Mouse (Mus musculus) limb, embryonic 14.5 days (tissue): ENCODE measurements at regions not wholly inside any gene's neighbourhood (a gene's known extent, or its start where the extent isn't known, plus 50 kb on each side); places are given as distances from the start of the nearest gene placed in this dataset.

Experiments
- ATAC-seq: fragments of 200-750 bp; cut with Nextera tagmentation; 2 replicates; pipeline ENCODE4 v1.8.0; 2017; ENCODE audit warnings: low read depth, moderate number of reproducible peaks, moderate TSS enrichment; ENCODE audit not compliant: low FRiP score
- DNase-seq: peaks from one replicate; pipeline ENCODE4 v3.0.0-alpha.2; 2015; ENCODE audit warnings: low spot score
- H3K27ac ChIP-seq: fragments of 300-500 bp; sonication (generic); replicated peaks from 2 replicates; pipeline ENCODE4 v1.5.1; 2014; ENCODE audit warnings: low read depth, mild to moderate bottlenecking, low read length, moderate library complexity, mixed read lengths
- H3K27me3 ChIP-seq: fragments of 300-500 bp; sonication (generic); 2 replicates; pipeline ENCODE4 v1.6.1; 2014; ENCODE audit warnings: low read length, mixed read lengths; ENCODE audit not compliant: control insufficient read depth, insufficient read depth
- H3K36me3 ChIP-seq: fragments of 300-500 bp; sonication (generic); 2 replicates; pipeline ENCODE4 v1.6.1; 2014; ENCODE audit warnings: mild to moderate bottlenecking, low read length, moderate library complexity, mixed read lengths; ENCODE audit not compliant: control insufficient read depth, insufficient read depth
- H3K4me1 ChIP-seq: fragments of 300-500 bp; sonication (generic); 2 replicates; pipeline ENCODE4 v1.6.1; 2014; ENCODE audit warnings: antibody characterized with exemption, low read length, mixed read lengths; ENCODE audit not compliant: control insufficient read depth, insufficient read depth
- H3K4me2 ChIP-seq: fragments of 300-500 bp; sonication (generic); replicated peaks from 2 replicates; pipeline ENCODE4 v1.6.1; 2014; ENCODE audit warnings: low read depth, mild to moderate bottlenecking, low read length, moderate library complexity; ENCODE audit not compliant: severe bottlenecking
- H3K4me3 ChIP-seq: fragments of 300-500 bp; sonication (generic); replicated peaks from 2 replicates; pipeline ENCODE4 v1.5.1; 2014; ENCODE audit warnings: low read length
- H3K9ac ChIP-seq: fragments of 300-500 bp; sonication (generic); 2 replicates; pipeline ENCODE4 v1.6.1; 2014; ENCODE audit warnings: mild to moderate bottlenecking, low read depth, low read length, moderate library complexity; ENCODE audit not compliant: severe bottlenecking
- H3K9me3 ChIP-seq: fragments of 300-500 bp; sonication (generic); 2 replicates; pipeline ENCODE4 v1.6.1; 2016; ENCODE audit warnings: low read length; ENCODE audit not compliant: control insufficient read depth
- POLR2A ChIP-seq: fragments of 200-500 bp; IDR thresholded peaks from 2 replicates; pipeline ENCODE4 v1.8.0; 2012; ENCODE audit warnings: inconsistent platforms, mild to moderate bottlenecking, moderate library complexity, borderline replicate concordance; ENCODE audit not compliant: insufficient read depth, insufficient read length; ENCODE audit errors: extremely low read depth
- WGBS: fragments of 180-500 bp; shearing (Covaris S2); extraction: QIAGEN DNeasy Blood & Tissue Kit; methylation state at CpG from one replicate; pipeline ENCODE4 v1.1.7; 2014; 5-methylcytosine and 5-hydroxymethylcytosine counted together

DNA sequence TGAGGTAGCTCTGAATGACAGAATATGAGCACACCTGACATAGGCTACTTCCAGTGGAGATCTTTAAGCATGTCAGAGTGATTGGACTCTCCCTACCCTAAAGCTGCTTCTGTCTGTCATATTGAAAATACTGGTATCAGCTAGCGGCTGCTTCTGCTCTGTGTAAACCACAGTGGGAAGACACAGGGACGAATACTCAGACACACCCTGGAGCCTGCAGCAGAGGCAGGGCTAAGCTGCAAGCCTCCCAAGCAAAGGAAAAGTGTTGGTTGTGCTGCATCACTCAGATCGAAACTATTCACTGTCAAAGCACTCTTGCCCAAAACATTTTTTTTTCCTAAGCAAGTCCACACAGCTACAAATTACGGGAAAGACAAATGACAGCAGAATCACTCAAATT lies 270.4 kb downstream of the Cd47 start:
- Histone ChIP-seq H3K9me3 (no peaks in the 10 kb centered on the region), H3K4me2 (no peak overlapping the region), H3K27ac (no peak overlapping the region), H3K9ac (no peak overlapping the region), H3K4me1 (0 out of 2 replicates have a peak, but pooled peaks cover 2% of the 10 kb centered on the region), H3K27me3 (no peaks in the 10 kb centered on the region), H3K36me3 (no peaks in the 10 kb centered on the region), H3K4me3 (no peak overlapping the region)
- TF ChIP-seq POLR2A: no peak
- DNase-seq (no peak), ATAC-seq (no peak)
- WGBS: 57% methylated on average over 4 of the region's 4 CpGs

DNA sequence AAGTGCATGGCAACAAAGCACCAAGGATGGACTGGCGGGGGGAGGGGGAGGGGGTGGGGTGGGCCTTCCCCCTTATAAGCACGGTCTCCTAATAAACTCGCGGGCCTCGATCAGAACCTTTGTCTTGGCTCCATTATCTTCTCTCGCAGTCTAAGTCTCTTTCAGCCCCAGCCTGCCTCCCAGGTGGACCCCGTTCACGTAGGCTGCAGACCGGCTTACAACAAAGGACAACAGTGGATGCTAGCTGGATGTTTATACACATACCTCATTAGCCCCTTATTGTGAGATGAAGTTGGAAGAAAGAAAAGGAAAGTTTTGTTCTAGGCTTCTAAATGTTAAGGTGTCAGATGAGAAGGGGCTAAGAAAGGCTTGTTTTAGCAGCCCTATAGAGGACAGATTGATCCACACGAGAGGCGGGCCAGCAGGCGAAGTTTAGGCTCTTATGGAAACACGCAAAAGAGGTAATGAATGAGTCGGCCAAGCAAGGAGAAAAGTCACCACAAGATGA lies 272.6 kb downstream of the Cd47 start:
- Histone ChIP-seq H3K4me2 (peak overlapping the region; percentile 13; the same call in 1 of the 2 replicates), H3K9ac (no peak overlapping the region), H3K4me3 (no peak overlapping the region), H3K4me1 (no peaks in the 10 kb centered on the region), H3K9me3 (no peaks in the 10 kb centered on the region), H3K27ac (no peak overlapping the region), H3K27me3 (no peaks in the 10 kb centered on the region), H3K36me3 (no peaks in the 10 kb centered on the region)
- DNase-seq: no peak
- no peak for ATAC-seq
- 61% methylated on average over 13 of the region's 14 CpGs for WGBS
- TF ChIP-seq POLR2A: no peak

DNA sequence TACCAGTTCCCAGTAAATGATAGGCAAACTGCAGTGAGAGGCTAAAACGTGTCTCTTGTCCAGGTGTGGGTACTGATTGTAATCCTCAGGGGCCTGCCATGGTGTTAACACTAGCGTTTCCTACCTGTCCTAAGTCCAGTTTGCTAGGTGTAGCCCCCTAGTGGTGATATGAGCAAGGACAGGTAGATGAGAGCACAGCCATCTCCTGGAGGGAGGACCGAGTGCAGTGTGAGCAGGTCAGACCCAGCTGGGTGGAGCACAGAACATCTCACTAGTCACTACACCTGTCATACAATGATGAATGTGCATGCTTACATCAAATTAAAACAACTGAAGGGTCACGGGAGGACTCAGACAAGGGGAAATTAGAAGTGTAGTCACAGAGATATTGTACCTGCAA lies 273.6 kb downstream of the Cd47 start:
- Histone ChIP-seq H3K4me1 (no peaks in the 10 kb centered on the region), H3K36me3 (no peaks in the 10 kb centered on the region), H3K27me3 (no peaks in the 10 kb centered on the region), H3K9me3 (no peaks in the 10 kb centered on the region), H3K4me2 (no peak overlapping the region), H3K4me3 (no peak overlapping the region), H3K27ac (no peak overlapping the region), H3K9ac (no peak overlapping the region)
- DNase-seq (no peak), ATAC-seq (no peak)
- 74% methylated on average over 4 of the region's 4 CpGs for WGBS
- no peak for TF ChIP-seq POLR2A

DNA sequence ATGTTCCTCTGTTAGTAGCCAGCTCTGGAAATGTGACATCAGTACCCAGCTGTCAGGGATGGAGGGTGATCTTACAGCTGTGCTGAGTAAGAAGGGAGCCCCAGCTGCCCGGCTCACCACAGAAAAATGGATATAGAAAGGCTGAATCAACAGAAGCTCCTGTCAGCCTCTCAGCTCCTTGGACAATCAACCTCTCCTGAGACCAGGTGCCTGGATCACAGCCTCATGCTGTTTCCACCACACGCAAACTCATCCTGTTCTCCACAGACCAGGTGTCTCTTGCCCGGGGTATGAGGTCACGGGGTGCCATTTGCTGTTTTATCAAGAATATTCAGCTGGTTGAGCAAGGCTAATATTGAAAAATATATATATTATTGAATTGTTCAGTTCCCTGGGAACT lies 275.3 kb downstream of the Cd47 start:
- H3K9ac ChIP-seq: no peak overlapping the region
- H3K4me3 ChIP-seq: no peak overlapping the region
- DNase-seq: no peak
- no peak overlapping the region for H3K4me2 ChIP-seq
- no peaks in the 10 kb centered on the region for H3K36me3 ChIP-seq
- H3K27me3 ChIP-seq: no peaks in the 10 kb centered on the region
- no peaks in the 10 kb centered on the region for H3K9me3 ChIP-seq
- no peak for TF ChIP-seq POLR2A
- WGBS: 69% methylated on average over 4 of the region's 4 CpGs
- H3K27ac ChIP-seq: no peak overlapping the region
- ATAC-seq: 0 out of 2 replicates have a peak, but pooled peaks have one; percentile 19
- H3K4me1 ChIP-seq: no peaks in the 10 kb centered on the region

DNA sequence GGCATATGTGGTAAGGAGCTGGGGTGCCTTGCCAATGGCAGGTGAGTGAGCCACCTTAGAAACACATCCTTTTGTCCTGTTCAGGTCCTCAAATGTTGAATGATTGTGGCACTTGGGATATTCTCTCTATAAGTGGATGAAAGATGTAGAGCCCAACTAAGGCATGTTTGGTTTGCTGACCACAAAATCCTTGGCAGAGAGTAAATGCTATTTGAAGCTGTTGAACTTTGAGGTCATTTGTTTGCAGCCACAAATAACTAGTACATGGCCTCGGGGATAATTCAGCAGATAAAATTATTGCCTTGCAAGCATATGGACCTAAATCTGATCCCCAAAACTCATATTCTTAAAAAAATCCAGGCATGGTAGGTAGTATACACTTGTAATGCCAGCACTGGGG lies 281.2 kb downstream of the Cd47 start:
- 63% methylated on average over 1 of the region's 1 CpGs for WGBS
- Histone ChIP-seq H3K4me3 (no peak overlapping the region), H3K9me3 (no peaks in the 10 kb centered on the region), H3K4me2 (no peak overlapping the region), H3K9ac (no peak overlapping the region), H3K4me1 (no peaks in the 10 kb centered on the region), H3K27ac (no peak overlapping the region), H3K27me3 (no peaks in the 10 kb centered on the region), H3K36me3 (no peaks in the 10 kb centered on the region)
- ATAC-seq: no peak
- DNase-seq: no peak
- TF ChIP-seq POLR2A: no peak

DNA sequence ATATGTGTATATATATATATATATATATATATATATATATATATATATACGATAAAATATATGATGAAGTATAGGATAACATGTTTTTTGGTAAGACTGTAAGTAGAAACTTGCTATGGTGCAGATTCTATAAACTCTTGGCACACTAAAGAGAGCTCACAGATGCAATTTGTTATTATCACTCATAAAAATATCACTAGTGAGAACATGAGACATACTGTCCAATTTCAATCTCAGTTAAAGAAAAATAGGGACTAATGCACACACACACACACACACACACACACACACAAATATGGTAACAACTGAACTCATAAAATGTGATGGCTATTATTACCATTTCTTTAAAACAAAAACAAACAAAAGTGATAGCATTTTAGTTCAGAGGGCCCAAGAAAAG lies 292.0 kb downstream of the Cd47 start:
- H3K27me3 ChIP-seq: no peaks in the 10 kb centered on the region
- no peak for TF ChIP-seq POLR2A
- no peaks in the 10 kb centered on the region for H3K9me3 ChIP-seq
- no peak overlapping the region for H3K27ac ChIP-seq
- H3K4me2 ChIP-seq: no peak overlapping the region
- H3K36me3 ChIP-seq: no peaks in the 10 kb centered on the region
- ATAC-seq: no peak
- no peak overlapping the region for H3K9ac ChIP-seq
- no peak for DNase-seq
- no peaks in the 10 kb centered on the region for H3K4me1 ChIP-seq
- H3K4me3 ChIP-seq: no peak overlapping the region
- WGBS: 84% methylated on average over 1 of the region's 1 CpGs
